Mouse (Mus musculus) yolk sac, embryonic 10.5 days (tissue): Measurements from ENCODE around the gene Ttc30a1.

Experiments
- DNase-seq: peaks from one replicate; pipeline ENCODE4 v3.0.0-alpha.2; 2017; ENCODE audit warnings: low spot score

The Ttc30a1 gene

GRCm38 (mm10) chr2:75930941-75931340, 50.8 kb downstream of the Ttc30a1 start:
- no peak for DNase-seq

DNA sequence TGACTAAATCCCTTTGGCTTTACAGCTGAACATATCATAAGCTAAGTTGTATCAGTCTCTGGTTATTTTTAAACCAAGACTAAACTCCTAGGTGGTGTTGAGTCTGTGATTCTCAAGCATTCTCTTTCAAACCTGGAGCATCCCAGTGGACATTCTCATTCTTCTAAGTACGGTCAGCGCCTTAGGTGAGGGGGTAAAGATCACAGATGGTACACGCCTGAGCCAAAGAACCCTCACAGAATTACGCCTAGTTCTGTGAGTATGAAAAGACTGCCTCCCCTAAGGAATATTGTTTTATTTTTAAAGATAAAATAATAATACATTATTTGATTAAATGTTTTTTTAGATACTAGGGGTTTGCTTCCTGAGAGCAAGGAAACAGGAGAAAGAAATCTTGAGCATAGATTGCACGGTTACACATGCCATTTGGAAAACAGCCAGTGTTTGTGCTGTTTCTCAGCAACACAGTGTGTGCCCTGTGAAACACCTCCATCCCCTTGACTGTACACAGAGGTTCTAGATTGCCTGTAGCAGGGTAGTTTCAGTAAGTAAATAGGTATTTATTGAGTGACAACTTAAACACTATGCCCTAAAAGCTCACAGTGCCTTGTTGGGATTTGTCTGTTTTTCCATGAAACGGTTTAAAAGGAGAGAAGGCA, 51.9 kb downstream of the Ttc30a1 start:
- DNase-seq: no peak

DNA sequence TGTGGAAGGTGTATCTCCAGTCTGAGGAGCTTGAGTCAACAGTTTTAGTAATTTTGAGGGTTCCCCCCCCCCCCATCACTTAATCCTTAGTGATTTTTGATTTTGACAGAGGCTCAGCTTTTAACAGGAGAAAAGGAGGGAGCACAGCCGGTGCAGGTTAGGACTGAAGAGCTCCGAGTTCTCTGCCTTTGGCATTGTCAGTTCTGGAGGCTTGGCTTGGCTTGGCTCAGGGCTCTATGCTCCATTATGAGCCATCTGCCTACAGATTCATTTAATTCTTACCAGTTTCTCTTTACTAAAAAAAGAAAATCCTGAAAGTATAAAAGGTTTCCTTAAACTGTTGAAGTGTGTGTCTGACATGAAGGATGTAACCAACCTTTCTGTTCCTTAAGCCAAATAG, 52.6 kb downstream of the Ttc30a1 start:
- no peak for DNase-seq
